Mouse (Mus musculus): Measurements from ENCODE around the gene Cd180. TPM values are rescaled to one million over a fixed set of nuclear protein-coding genes. Genes with fewer than 3 reads are reported as not detected.

Cd180 gene
- polyA plus RNA-seq, 1 experiment from 2014 or later = 0.42 TPM

DNA sequence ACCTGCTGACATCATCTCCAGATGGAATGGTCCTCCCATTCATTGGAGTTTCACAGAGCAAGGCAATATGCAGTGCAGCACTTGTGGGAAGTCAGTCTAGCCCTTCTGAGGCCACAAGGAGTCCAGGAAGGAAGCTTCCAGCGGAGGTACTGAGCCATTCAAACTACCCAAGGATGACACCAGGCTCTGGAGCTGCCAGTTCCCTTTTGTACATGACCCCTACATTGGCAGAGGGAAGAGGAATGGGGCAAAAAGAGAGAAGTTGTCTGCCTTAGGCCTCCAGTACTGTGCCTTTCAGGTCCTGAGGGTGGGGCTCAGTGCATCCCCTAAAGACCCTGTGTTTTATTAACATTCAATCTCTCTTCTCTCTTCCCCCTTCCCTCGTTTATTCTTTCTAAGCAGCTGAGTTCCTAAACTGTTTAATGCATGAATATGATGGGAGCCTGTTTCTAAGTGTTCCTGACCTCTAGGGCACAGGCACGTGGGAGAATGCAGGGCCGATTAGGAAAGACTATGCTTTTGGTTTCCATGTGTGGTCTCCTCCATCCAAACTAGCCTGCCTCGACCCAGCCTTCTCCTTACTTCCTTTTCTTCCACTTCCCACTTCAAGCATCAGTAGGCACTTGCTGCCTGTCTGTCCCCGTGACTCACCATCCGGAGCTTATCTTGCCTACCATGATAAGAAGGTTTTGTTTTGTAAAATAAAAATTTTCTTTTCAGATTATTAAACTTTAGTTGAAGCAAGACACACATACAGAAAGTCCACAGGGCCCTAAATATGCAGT, 2.0 kb downstream of the Cd180 start:
- Histone ChIP-seq H3K9ac (ENCODE audit: low read length) (no peak overlapping the region), H3K36me3 (ENCODE audit: control insufficient read depth, insufficient read depth, low read length) (no peaks in the 10 kb centered on the region), H3K27me3 (ENCODE audit: control insufficient read depth, insufficient read depth, low read length) (no peaks in the 10 kb centered on the region), H3K4me2 (replicated peaks; ENCODE audit: low read depth) (no peak overlapping the region), H3K9me3 (ENCODE audit: control insufficient read depth, low read length) (no peaks in the 10 kb centered on the region), H3K4me1 (replicated peaks; ENCODE audit: control insufficient read depth, insufficient read depth) (no peaks in the 10 kb centered on the region; the same call in 1 of the 2 replicates), H3K4me3 (ENCODE audit: low read depth, low read length) (no peak overlapping the region), H3K27ac (replicated peaks) (no peak overlapping the region)
- DNase-seq (ENCODE audit: low spot score) (no peak), ATAC-seq (ENCODE audit: low FRiP score, low TSS enrichment) (no peak)
- TF ChIP-seq CTCF (IDR thresholded peaks at IDR 0.05; ENCODE audit: low read depth) (no peak), EP300 (optimal IDR thresholded peaks at IDR 0.05) (no peak)
- 59% methylated on average over 7 of the region's 7 CpGs for WGBS

- WGBS = 23% methylated on average over 10 of the region's 10 CpGs
- H3K27me3 ChIP-seq (ENCODE audit: control insufficient read depth, insufficient read depth, low read length) = no peaks in the 10 kb centered on the region
- H3K9ac ChIP-seq (ENCODE audit: low read length) = 0 out of 2 replicates have a peak overlapping the region, but pooled peaks have one; percentile 5
- no peak for DNase-seq (ENCODE audit: low spot score)
- H3K27ac ChIP-seq (replicated peaks) = peak overlapping the region; percentile 49; the same call in 1 of the 2 replicates
- no peaks in the 10 kb centered on the region; the same call in 1 of the 2 replicates for H3K4me1 ChIP-seq (replicated peaks; ENCODE audit: control insufficient read depth, insufficient read depth)
- H3K4me2 ChIP-seq (replicated peaks; ENCODE audit: low read depth) = peak overlapping the region; percentile 43
- no peak for TF ChIP-seq CTCF (IDR thresholded peaks at IDR 0.05; ENCODE audit: low read depth)
- TF ChIP-seq EP300 (optimal IDR thresholded peaks at IDR 0.05) = no peak
- H3K4me3 ChIP-seq (ENCODE audit: low read depth, low read length) = no peak overlapping the region
- no peak for ATAC-seq (ENCODE audit: low FRiP score, low TSS enrichment)
- H3K36me3 ChIP-seq (ENCODE audit: control insufficient read depth, insufficient read depth, low read length) = no peaks in the 10 kb centered on the region
- H3K9me3 ChIP-seq (ENCODE audit: control insufficient read depth, low read length) = no peaks in the 10 kb centered on the region
Measured at GRCm38 (mm10) chr13:102698335-102698734, 5.0 kb downstream of the Cd180 start.

GRCm38 (mm10) chr13:102698751-102699323, 5.5 kb downstream of the Cd180 start:
- no peaks in the 10 kb centered on the region for H3K27me3 ChIP-seq (ENCODE audit: control insufficient read depth, insufficient read depth, low read length)
- H3K9me3 ChIP-seq (ENCODE audit: control insufficient read depth, low read length) = no peaks in the 10 kb centered on the region
- DNase-seq (ENCODE audit: low spot score) (peak; percentile 47), ATAC-seq (ENCODE audit: low FRiP score, low TSS enrichment) (peak; percentile 61; the same call in 1 of the 2 replicates)
- 0 out of 2 replicates have a peak overlapping the region, but pooled peaks have one; percentile 5 for H3K9ac ChIP-seq (ENCODE audit: low read length)
- TF ChIP-seq EP300 (optimal IDR thresholded peaks at IDR 0.05) (no peak), CTCF (IDR thresholded peaks at IDR 0.05; ENCODE audit: low read depth) (no peak)
- peak overlapping the region; percentile 43 for H3K4me2 ChIP-seq (replicated peaks; ENCODE audit: low read depth)
- peak overlapping the region; percentile 49; the same call in 1 of the 2 replicates for H3K27ac ChIP-seq (replicated peaks)
- H3K36me3 ChIP-seq (ENCODE audit: control insufficient read depth, insufficient read depth, low read length) = no peaks in the 10 kb centered on the region
- no peak overlapping the region for H3K4me3 ChIP-seq (ENCODE audit: low read depth, low read length)
- 31% methylated on average over 14 of the region's 14 CpGs for WGBS
- no peaks in the 10 kb centered on the region; the same call in 1 of the 2 replicates for H3K4me1 ChIP-seq (replicated peaks; ENCODE audit: control insufficient read depth, insufficient read depth)

DNA sequence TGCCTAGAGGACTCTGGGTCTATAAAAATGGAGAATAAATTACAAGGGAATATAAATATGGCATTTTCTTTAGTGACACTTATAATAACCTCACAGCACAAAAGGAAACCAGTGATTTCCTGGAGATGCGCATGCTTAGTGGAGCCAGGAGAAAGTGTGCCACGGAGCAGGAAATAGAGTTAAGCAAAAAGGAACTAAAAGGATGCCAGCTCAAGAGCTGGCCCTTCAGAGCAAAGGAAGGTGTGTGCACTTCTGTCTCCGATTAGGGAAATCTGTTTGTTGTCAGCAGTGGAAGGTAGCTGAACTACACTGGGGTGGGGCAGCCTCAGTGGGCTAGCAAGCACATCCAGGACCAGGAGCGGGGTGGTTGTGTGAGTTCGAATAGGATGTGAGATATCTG, 6.8 kb downstream of the Cd180 start:
- ATAC-seq (ENCODE audit: low FRiP score, low TSS enrichment) (no peak), DNase-seq (ENCODE audit: low spot score) (no peak)

DNA sequence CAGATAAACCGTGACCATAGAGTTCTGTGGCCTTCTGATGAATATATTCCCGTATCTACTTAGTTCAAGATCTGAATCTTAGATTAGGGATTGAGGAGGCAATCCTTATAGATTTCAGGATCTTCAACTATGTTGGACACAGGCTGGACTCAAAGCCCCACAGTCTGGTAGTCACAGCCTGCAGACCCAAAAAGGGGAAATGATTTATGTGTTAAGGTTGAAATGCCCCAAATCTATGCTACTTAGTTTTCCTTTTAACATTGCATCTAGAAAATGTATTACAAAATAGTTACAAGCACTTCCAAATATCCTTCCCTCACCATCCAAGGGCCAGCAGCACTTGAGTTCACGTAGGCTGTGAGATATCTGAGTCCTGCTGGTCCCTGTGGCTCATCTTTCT, 7.4 kb downstream of the Cd180 start:
- TF ChIP-seq EP300 (optimal IDR thresholded peaks at IDR 0.05) (no peak), CTCF (IDR thresholded peaks at IDR 0.05; ENCODE audit: low read depth) (no peak)
- 80% methylated on average over 3 of the region's 3 CpGs for WGBS

More for the DNA sequence above, 6.8 kb downstream of the Cd180 start:
- no peak overlapping the region for H3K4me2 ChIP-seq (replicated peaks; ENCODE audit: low read depth)
- H3K9ac ChIP-seq (ENCODE audit: low read length) = no peak overlapping the region
- WGBS = 82% methylated on average over 5 of the region's 5 CpGs
- H3K4me3 ChIP-seq (ENCODE audit: low read depth, low read length) = no peak overlapping the region
- H3K9me3 ChIP-seq (ENCODE audit: control insufficient read depth, low read length) = no peaks in the 10 kb centered on the region
- H3K4me1 ChIP-seq (replicated peaks; ENCODE audit: control insufficient read depth, insufficient read depth) = no peaks in the 10 kb centered on the region; the same call in 1 of the 2 replicates
- no peak overlapping the region for H3K27ac ChIP-seq (replicated peaks)
- no peak for TF ChIP-seq CTCF (IDR thresholded peaks at IDR 0.05; ENCODE audit: low read depth)
- no peak for TF ChIP-seq EP300 (optimal IDR thresholded peaks at IDR 0.05)
- no peaks in the 10 kb centered on the region for H3K27me3 ChIP-seq (ENCODE audit: control insufficient read depth, insufficient read depth, low read length)
- H3K36me3 ChIP-seq (ENCODE audit: control insufficient read depth, insufficient read depth, low read length) = no peaks in the 10 kb centered on the region

GRCm38 (mm10) chr13:102716973-102717372, 23.6 kb downstream of the Cd180 start:
- DNase-seq (ENCODE audit: low spot score) (no peak), ATAC-seq (ENCODE audit: low FRiP score, low TSS enrichment) (no peak)
- Histone ChIP-seq H3K9me3 (ENCODE audit: control insufficient read depth, low read length) (no peaks in the 10 kb centered on the region), H3K4me1 (replicated peaks; ENCODE audit: control insufficient read depth, insufficient read depth) (no peaks in the 10 kb centered on the region), H3K4me3 (ENCODE audit: low read depth, low read length) (no peak overlapping the region), H3K27me3 (ENCODE audit: control insufficient read depth, insufficient read depth, low read length) (no peaks in the 10 kb centered on the region), H3K9ac (ENCODE audit: low read length) (no peak overlapping the region), H3K4me2 (replicated peaks; ENCODE audit: low read depth) (no peak overlapping the region), H3K27ac (replicated peaks) (no peak overlapping the region), H3K36me3 (ENCODE audit: control insufficient read depth, insufficient read depth, low read length) (no peaks in the 10 kb centered on the region)
- no peak for TF ChIP-seq CTCF (IDR thresholded peaks at IDR 0.05; ENCODE audit: low read depth)
- 75% methylated on average over 1 of the region's 1 CpGs for WGBS

More for the DNA sequence above, 7.4 kb downstream of the Cd180 start:
- ATAC-seq (ENCODE audit: low FRiP score, low TSS enrichment) (no peak), DNase-seq (ENCODE audit: low spot score) (no peak)
- Histone ChIP-seq H3K9me3 (ENCODE audit: control insufficient read depth, low read length) (no peaks in the 10 kb centered on the region), H3K4me2 (replicated peaks; ENCODE audit: low read depth) (no peak overlapping the region), H3K36me3 (ENCODE audit: control insufficient read depth, insufficient read depth, low read length) (no peaks in the 10 kb centered on the region), H3K27ac (replicated peaks) (no peak overlapping the region), H3K9ac (ENCODE audit: low read length) (no peak overlapping the region), H3K27me3 (ENCODE audit: control insufficient read depth, insufficient read depth, low read length) (no peaks in the 10 kb centered on the region), H3K4me3 (ENCODE audit: low read depth, low read length) (no peak overlapping the region), H3K4me1 (replicated peaks; ENCODE audit: control insufficient read depth, insufficient read depth) (no peaks in the 10 kb centered on the region; the same call in 1 of the 2 replicates)

Data from stomach, postnatal 0 days (tissue).